Mouse (Mus musculus) CD4-positive, CD25-positive, alpha-beta regulatory T cell, adult 4 months (primary cell): ENCODE measurements at regions not wholly inside any gene's neighbourhood (a gene's known extent, or its start where the extent isn't known, plus 50 kb on each side); places are given as distances from the start of the nearest gene placed in this dataset.

Source experiments
- ATAC-seq: one replicate; pipeline ENCODE4 v1.8.0; 2017

DNA sequence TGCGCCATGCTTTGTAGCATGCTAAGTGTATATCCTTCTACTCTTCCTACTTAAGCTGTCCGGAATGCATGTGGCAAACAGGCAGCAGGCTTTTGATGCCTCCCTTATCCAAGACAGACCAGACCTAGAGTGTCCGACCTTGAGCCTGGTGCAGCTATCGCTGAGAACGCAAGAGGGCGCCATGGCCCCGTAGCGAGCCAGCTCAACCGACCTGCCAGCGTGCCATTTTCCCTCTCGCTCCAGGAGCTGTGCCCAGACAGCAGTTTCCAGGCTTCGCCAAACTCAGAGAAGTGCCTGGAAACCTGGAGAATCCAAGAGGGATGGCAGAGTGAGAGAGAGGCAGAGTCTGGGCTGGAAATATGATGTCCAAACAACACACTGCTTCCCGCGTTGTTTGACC is 155.8 kb upstream of the Gm12830 start:
- no peak for ATAC-seq

DNA sequence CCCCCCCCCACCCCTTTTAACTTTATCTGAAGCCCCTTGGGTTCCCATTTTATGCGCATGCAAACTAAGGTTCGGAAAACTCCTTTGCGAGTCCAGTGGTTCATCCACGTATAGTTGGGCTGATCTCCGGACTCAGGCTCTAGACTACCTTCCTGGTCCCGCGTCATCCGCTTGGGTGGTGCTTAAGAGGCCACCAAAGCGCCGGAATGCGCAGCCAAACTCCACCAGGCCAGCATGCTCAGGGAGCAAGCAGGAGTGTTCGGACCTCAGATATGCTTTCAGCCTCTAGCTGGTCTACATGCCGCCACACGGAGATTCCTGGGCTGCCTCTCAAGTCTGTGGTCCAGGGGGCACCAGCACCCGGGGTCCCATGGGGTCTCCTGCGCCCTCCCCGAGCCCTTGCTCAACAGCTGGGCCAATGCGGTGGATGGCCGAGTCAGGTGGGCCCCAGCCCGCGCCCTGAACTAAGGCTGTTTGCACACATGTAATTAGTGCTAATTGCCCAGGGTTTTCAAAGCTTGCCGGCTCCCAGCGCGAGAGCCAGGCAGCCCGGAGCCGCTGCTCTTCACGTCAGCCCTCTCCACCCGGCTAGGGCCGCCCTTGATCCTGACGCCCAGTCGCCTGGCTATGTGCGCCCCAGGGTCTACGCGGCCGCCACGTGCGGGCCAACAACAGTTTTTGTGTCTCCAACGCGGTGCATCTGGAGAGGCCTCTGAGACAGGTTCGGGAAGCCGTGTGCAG is 155.1 kb upstream of the Gm12830 start:
- ATAC-seq, result no peak

GRCm38 (mm10) chr4:114666979-114667328 is 154.6 kb upstream of the Gm12830 start:
- no peak for ATAC-seq

DNA sequence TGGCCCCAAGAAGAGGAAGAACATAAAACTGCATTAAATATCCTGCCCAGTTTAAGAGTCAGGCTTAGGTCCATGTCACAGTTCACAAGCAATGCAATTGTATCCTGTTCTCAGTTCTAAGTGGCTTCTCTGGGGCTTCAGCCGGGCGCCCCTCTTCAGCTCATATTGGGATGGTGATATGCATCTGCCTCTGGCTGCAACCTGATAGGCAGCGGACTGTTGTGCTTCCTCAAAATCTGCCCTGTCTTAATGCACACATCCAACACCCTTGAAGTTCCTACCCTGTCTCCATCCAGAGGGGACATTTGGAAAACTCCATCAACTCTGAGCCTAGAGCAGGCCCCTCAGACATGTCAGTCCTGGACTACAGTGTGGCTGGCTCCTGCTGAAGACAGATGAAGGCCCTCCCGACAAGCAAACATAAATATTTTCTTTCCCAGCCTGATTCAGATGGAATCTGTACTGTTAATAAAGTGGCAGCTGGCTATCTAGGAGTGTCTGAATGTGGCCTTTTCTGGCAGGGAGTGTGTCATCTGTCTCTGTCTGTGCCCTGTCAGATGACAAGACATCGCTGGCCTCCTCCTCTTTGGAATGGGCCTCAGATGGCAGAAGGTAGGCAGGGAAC is 149.3 kb upstream of the Gm12830 start:
- no peak for ATAC-seq

- ATAC-seq, result no peak
These were observed 144.3 kb upstream of the Gm12830 start for GRCm38 (mm10) chr4:114676908-114677898.

GRCm38 (mm10) chr4:114678053-114678941 is 143.2 kb upstream of the Gm12830 start:
- no peak for ATAC-seq

DNA sequence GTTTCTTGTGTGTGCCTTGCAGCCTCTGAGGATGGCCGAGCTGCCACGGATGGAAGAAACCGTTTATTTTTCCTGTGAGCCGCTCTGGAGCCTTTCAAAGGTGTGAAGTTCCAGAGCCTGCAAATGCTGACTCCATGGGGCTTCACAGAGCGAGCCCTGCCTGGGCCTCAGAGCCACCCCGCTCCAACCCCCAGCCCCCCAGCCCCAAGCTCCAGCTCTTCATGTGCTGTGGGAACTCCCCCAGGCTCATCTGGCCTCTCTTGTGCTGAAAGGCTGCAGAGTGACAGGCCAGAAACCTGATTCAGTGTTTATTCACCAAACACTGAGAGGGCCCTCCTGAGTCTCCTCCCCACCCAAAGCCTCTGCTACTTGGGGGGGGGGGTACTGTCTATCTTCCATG is 141.2 kb upstream of the Gm12830 start:
- ATAC-seq, result no peak

- no peak for ATAC-seq
These were observed 138.6 kb upstream of the Gm12830 start for GRCm38 (mm10) chr4:114682955-114683354.

- no peak for ATAC-seq
These were observed 137.8 kb upstream of the Gm12830 start for GRCm38 (mm10) chr4:114683696-114684095.

DNA sequence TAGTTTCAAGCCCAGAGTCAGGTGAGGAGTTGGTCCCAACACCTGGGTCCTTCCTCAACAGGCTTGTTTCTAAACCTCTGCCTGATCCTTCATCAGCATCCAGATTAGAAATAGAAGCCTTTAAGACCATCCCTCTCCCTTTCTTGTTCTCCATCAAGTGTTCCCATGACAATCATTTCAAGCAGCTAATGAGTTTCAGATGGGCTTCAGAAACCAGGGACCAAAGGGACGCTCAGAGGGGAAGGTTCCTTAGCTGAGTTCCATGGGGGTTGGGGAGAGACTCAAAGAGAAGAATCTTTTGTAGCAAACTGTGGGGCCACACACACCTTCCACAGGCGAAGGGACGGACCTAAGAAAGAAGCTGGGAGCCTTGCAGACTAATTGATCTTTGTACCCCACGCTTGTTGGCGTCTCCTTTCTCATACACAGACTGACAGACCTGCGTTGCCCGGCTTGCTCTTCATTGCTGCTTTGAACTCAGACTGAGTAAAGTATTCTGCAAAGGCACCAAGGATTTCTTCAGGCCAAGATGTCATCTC is 136.6 kb upstream of the Gm12830 start:
- ATAC-seq, result no peak

GRCm38 (mm10) chr4:114685454-114685853 is 136.1 kb upstream of the Gm12830 start:
- ATAC-seq, result peak; percentile 77

DNA sequence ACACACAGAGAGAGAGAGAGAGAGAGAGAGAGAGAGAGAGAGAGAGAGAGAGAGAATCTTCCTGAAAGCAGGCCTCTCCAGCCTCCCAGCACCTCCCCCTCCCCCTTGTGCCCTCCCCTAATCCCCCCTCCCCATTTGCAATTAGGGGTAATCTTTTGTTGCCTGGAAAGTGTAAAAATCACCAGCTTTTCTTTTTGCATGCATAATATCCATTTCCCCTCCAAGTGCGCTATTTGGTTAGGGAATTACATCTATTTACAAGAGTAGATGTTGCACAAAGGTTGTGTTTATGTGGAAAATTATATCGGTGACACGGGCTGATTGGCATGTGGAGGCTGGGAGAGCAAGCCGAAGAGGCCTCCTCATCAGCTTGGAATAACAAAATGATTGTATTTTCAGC is 135.4 kb upstream of the Gm12830 start:
- no peak for ATAC-seq

- ATAC-seq, result no peak
These were observed 133.1 kb upstream of the Gm12830 start for GRCm38 (mm10) chr4:114688356-114688972.

- peak; percentile 56 for ATAC-seq
These were observed 132.6 kb upstream of the Gm12830 start for GRCm38 (mm10) chr4:114688973-114689371.

GRCm38 (mm10) chr4:114705586-114705985 is 115.9 kb upstream of the Gm12830 start:
- ATAC-seq, result no peak

DNA sequence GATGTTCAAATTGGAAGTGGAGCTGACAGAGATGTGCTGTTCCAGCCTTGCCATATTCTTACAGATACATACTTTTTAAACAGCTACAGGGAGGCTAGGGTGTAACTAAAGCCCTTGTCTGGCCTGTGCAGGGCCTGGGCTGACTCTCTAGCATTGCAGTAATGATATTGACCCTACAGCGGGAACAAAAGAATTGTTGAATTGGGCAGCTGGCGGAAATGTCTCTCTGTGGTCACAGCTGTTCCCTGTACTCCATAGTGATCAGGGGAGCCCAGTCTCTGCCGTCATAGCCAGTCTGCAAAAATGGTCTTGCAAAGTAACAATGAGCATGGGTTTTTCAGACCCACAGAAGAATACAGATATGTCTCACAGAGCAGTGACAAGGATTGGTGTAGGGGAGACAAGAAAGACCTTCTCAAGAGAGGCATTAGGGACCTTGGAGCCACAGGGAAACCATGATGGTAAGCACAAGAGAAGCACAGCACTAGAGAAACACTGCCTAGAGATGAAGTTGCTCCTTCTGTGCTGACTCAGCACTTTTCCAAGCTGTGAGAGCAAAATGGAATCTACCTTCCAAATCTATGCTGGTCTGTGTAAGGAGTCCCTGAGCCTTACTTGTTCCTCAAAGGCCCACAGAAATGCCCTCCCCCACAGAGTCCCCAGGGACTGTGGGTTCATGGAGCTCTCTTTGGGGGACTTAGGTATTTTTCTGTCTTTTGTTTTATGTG is 111.2 kb upstream of the Gm12830 start:
- ATAC-seq, result no peak

DNA sequence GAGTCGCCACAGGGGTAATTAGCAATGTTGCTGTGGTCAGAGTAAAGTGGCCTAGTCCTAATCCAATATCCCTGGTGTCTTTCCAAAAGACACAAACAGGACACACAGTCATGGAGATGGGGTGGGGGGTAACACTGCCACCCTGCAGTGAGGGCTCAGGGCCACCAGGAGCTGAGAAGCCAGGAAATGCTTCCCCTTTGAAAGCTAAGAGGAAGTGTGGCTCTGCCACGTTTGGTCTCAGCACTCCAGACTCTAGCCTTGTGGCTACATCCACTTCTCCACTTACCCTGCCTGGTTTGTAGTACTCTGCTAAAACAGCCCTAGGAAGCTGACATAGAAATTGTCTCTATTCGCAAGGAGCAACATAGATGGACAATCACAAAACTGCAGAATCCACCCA is 110.4 kb upstream of the Gm12830 start:
- no peak for ATAC-seq

- no peak for ATAC-seq
These were observed 109.4 kb upstream of the Gm12830 start for GRCm38 (mm10) chr4:114712005-114712665.

DNA sequence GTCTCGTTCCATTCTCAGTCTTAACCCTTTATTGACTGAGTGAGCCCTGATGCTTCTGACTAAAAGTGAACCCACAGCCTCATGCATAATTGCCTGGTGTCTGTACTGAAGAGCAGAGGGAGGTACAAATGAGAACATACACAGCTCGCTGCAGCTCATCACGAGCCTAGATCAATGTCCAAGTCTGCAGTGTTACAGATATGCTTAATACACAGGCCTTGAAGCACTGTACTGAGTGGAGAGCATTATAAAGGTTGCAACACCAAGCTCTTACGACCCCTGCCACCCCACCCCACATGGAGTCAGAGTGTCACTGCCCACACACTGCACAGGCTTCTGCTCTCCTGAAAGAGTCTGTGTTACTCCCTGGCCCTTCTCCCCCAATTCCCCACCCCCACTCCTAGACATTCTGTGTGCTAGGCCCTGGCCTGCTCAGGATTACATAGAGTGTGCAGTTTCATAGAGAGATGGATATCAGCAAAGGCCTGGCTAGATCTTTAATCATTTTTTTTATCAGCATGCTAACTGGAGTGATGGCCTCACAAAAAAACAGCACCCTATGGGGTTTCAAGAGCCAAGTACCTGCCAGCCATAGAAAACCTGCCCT is 108.5 kb upstream of the Gm12830 start:
- ATAC-seq, result no peak

GRCm38 (mm10) chr4:114716703-114717102 is 104.8 kb upstream of the Gm12830 start:
- ATAC-seq, result no peak
